In genomic region chr6:90603126-90603525, GRCm38 (mm10) we compare ENCODE assay signal across 25 mouse cellular contexts. TPM values are rescaled to one million over a fixed set of nuclear protein-coding genes. Genes with fewer than 3 reads are reported as not detected.
A peak's percentile ranks its signal among the peaks of the same experiment; 100 is the strongest.
DNase-seq lines count a peak whose midpoint lies in the region; ATAC-seq lines count a peak whose summit lies in the region.
"Had no signal": no experiment of that assay in that cellular context is flagged by ENCODE, and none has a peak within 500 bp of the region (broad histone marks: within the 10 kb centered on the region; RNA-seq: fewer than 3 reads in every experiment).

No protein-coding gene starts in this region.

- DNase-seq in cerebellum, postnatal 14 days = peak; percentile 47 to 51
- DNase-seq in cerebellum, adult 18-20 months = no peak
- peak; percentile 93 for DNase-seq in heart, adult 11 months
- DNase-seq in heart, adult 8-10 months (ENCODE audit: low spot score) = no peak
- peak; percentile 57 for DNase-seq in midbrain, embryonic 11.5 days (ENCODE audit: low spot score, missing footprints)
- DNase-seq in midbrain, embryonic 10.5 days (ENCODE audit: low spot score) = no peak
- DNase-seq: cerebellum, adult 9-11 months; heart, postnatal 36 days; kidney, adult 9 months; kidney, postnatal 10 days; layer of hippocampus, postnatal 36 days; lung, adult 18-20 months; lung, postnatal 4 days; midbrain, embryonic 14.5 days; thymus, postnatal 4 days had no signal

- H3K36me3 ChIP-seq in midbrain, embryonic 11.5 days (ENCODE audit: control insufficient read depth, insufficient read depth, low read length) = no peaks in the 10 kb centered on the region
- no peaks in the 10 kb centered on the region for H3K36me3 ChIP-seq in midbrain, embryonic 10.5 days
- H3K36me3 ChIP-seq: hindbrain, embryonic 13.5 days; liver, embryonic 12.5 days had no signal

- peaks cover 10% of the 10 kb centered on the region for H3K27me3 ChIP-seq in midbrain, embryonic 11.5 days (ENCODE audit: control insufficient read depth, insufficient read depth, low read length)
- peaks cover 22% of the 10 kb centered on the region for H3K27me3 ChIP-seq in midbrain, embryonic 10.5 days (ENCODE audit: low read depth, poor library complexity, severe bottlenecking)

- H3K4me3 ChIP-seq in midbrain, embryonic 11.5 days (ENCODE audit: low read depth, low read length) = no peak overlapping the region
- no peak overlapping the region for H3K4me3 ChIP-seq in midbrain, embryonic 10.5 days
- H3K4me3 ChIP-seq: erythroblast, embryonic 14.5 days; hindbrain, embryonic 13.5 days; liver, embryonic 12.5 days; megakaryocyte, embryonic 14.5 days had no signal

- ATAC-seq in midbrain, embryonic 11.5 days (ENCODE audit: low FRiP score) = no peak
- ATAC-seq: CD4-positive, CD25-positive, alpha-beta regulatory T cell, adult 4 months; forebrain, embryonic 16.5 days; intestine, postnatal 0 days; liver, embryonic 12.5 days; lung, postnatal 0 days had no signal

- H3K4me2 ChIP-seq in midbrain, embryonic 11.5 days = no peak overlapping the region
- H3K4me2 ChIP-seq: heart, embryonic 11.5 days; hindbrain, embryonic 13.5 days; liver, embryonic 12.5 days had no signal

- H3K4me1 ChIP-seq in midbrain, embryonic 11.5 days (ENCODE audit: control insufficient read depth, insufficient read depth, low read length) = peaks cover 8% of the 10 kb centered on the region
- peaks cover 23% of the 10 kb centered on the region for H3K4me1 ChIP-seq in midbrain, embryonic 10.5 days

- H3K9me3 ChIP-seq in midbrain, embryonic 11.5 days (ENCODE audit: control insufficient read depth, low read length) = no peaks in the 10 kb centered on the region
- H3K9me3 ChIP-seq in midbrain, embryonic 10.5 days (replicated peaks) = no peaks in the 10 kb centered on the region
- H3K9me3 ChIP-seq: hindbrain, embryonic 13.5 days; liver, embryonic 12.5 days; megakaryocyte, embryonic 14.5 days had no signal

- no peak overlapping the region for H3K27ac ChIP-seq in midbrain, embryonic 11.5 days (ENCODE audit: low read depth, low read length)
- no peak overlapping the region for H3K27ac ChIP-seq in midbrain, embryonic 10.5 days (replicated peaks)
- H3K27ac ChIP-seq: hindbrain, embryonic 13.5 days; liver, embryonic 12.5 days; stomach, postnatal 0 days had no signal

- H3K9ac ChIP-seq in midbrain, embryonic 11.5 days (ENCODE audit: low read length) = no peak overlapping the region
- H3K9ac ChIP-seq: hindbrain, embryonic 13.5 days; liver, embryonic 12.5 days had no signal

- 66% methylated on average over 7 of the region's 7 CpGs for WGBS in midbrain, embryonic 11.5 days
- WGBS in midbrain, embryonic 10.5 days = 68% methylated on average over 7 of the region's 7 CpGs

RNA-seq across cellular contexts. Expression of gene Slc41a3, which starts 1.4 kb away (rescaled TPM):
- total RNA-seq in heart, adult 8-10 months (2022) = 10 to 100 TPM; 48.1 to 98.4 (median 78.7) TPM
- 2.7 and 3.0 TPM in 2 replicates for polyA plus RNA-seq in midbrain, embryonic 11.5 days (2014; fragmentation: Nextera tagmentation; extraction: Ambion mirVana)
- polyA plus RNA-seq in midbrain, embryonic 10.5 days (2016; fragmentation: Nextera tagmentation; extraction: Ambion mirVana) = 2.2 and 3.5 TPM in 2 replicates

Comparison
In these comparisons a context has a peak if more than half of its experiments do, and no peak if none do; other contexts are left out.
1. DNase-seq: peak in cerebellum, postnatal 14 days (2 of 2), heart, adult 11 months (single experiment) and midbrain, embryonic 11.5 days (single experiment); none in cerebellum, adult 18-20 months (0 of 2), heart, adult 8-10 months (single experiment) and midbrain, embryonic 10.5 days (single experiment).